Mouse (Mus musculus) MEL (cell line): ENCODE measurements at regions not wholly inside any gene's neighbourhood (a gene's known extent, or its start where the extent isn't known, plus 50 kb on each side); places are given as distances from the start of the nearest gene placed in this dataset.

Experiments used
- DNase-seq: peaks from one replicate; pipeline ENCODE4 v3.0.0; 2011; ENCODE audit warnings: low read depth, low spot score
- H3K27ac ChIP-seq: 2 replicates; pipeline ENCODE4 v1.5.1; 2012; ENCODE audit warnings: low read depth, mild to moderate bottlenecking, control low read depth, low read length, moderate library complexity; ENCODE audit not compliant: control insufficient read depth
- H3K27me3 ChIP-seq, 2 experiments: fragments of 150-350 bp in 1 of 2; sonication (generic) in 1 of 2; 2 replicates each; pipeline ENCODE4 v1.6.1; 2012; ENCODE audit warnings: low read length in 2 of 2, mild to moderate bottlenecking in 2 of 2, improper control_type of control experiment in 1 of 2, moderate library complexity in 1 of 2; ENCODE audit not compliant: insufficient read depth in 2 of 2, control insufficient read depth in 1 of 2
- H3K36me3 ChIP-seq, 2 experiments: 2 replicates each; pipeline ENCODE4 v1.6.1; 2012 to 2014; ENCODE audit warnings: low read length in 2 of 2, improper control_type of control experiment in 1 of 2, inconsistent platforms in 1 of 2, mild to moderate bottlenecking in 1 of 2; ENCODE audit not compliant: insufficient read depth in 2 of 2, control insufficient read depth in 1 of 2
- H3K4me1 ChIP-seq, 2 experiments: fragments of 150-350 bp in 1 of 2; sonication (generic) in 1 of 2; 2 replicates each; pipeline ENCODE4 v1.6.1; 2012; ENCODE audit warnings: low read length in 2 of 2, improper control_type of control experiment in 1 of 2, mild to moderate bottlenecking in 1 of 2; ENCODE audit not compliant: insufficient read depth in 2 of 2, control insufficient read depth in 1 of 2
- H3K4me3 ChIP-seq, 2 experiments: fragments of 150-350 bp in 1 of 2; sonication (generic) in 1 of 2; 2 replicates each; pipeline ENCODE4 v1.5.1; 2012; ENCODE audit warnings: low read depth in 2 of 2, low read length in 2 of 2, mild to moderate bottlenecking in 2 of 2, moderate library complexity in 2 of 2, control low read depth in 1 of 2, improper control_type of control experiment in 1 of 2; ENCODE audit not compliant: control insufficient read depth in 1 of 2, insufficient read depth in 1 of 2
- H3K79me2 ChIP-seq: 2 replicates; pipeline ENCODE4 v1.6.1; 2012; ENCODE audit warnings: mild to moderate bottlenecking, low read length, moderate library complexity; ENCODE audit not compliant: control insufficient read depth, poor library complexity, insufficient read depth
- H3K9ac ChIP-seq: 2 replicates; pipeline ENCODE4 v1.6.1; 2012; ENCODE audit warnings: low read depth, mild to moderate bottlenecking, control low read depth, low read length, moderate library complexity; ENCODE audit not compliant: control insufficient read depth, poor library complexity, severe bottlenecking
- H3K9me3 ChIP-seq: fragments of 150-350 bp; sonication (generic); replicated peaks from 2 replicates; pipeline ENCODE4 v1.6.1; 2012; ENCODE audit warnings: mild to moderate bottlenecking, low read length, improper control_type of control experiment, moderate library complexity; ENCODE audit not compliant: insufficient read depth
- BHLHE40 ChIP-seq: IDR thresholded peaks from 2 replicates; pipeline ENCODE4 v1.6.1; 2012; ENCODE audit warnings: low read depth, mild to moderate bottlenecking, inconsistent platforms, low read length, improper control_type of control experiment, borderline replicate concordance
- CHD1 ChIP-seq: IDR thresholded peaks from 2 replicates; pipeline ENCODE4 v1.6.1; 2012; ENCODE audit warnings: low read depth, mild to moderate bottlenecking, inconsistent platforms, low read length, improper control_type of control experiment
- CTCF ChIP-seq, 3 experiments: IDR thresholded peaks in 2 of 3; conservative IDR thresholded peaks in 1 of 3; 2 replicates each; pipeline ENCODE4 v1.5.1; 2011 to 2012; ENCODE audit warnings: low read length in 3 of 3, low read depth in 2 of 3, mild to moderate bottlenecking in 2 of 3, improper control_type of control experiment in 1 of 3, inconsistent platforms in 1 of 3, mixed read lengths in 1 of 3, moderate library complexity in 1 of 3; ENCODE audit not compliant: control insufficient read depth in 1 of 3, insufficient read depth in 1 of 3, poor library complexity in 1 of 3, severe bottlenecking in 1 of 3
- ELF1 ChIP-seq: IDR thresholded peaks from 2 replicates; pipeline ENCODE4 v1.6.1; 2014; ENCODE audit warnings: low read depth, mild to moderate bottlenecking, inconsistent platforms, low read length, improper control_type of control experiment, moderate library complexity
- GABPA ChIP-seq: IDR thresholded peaks from 2 replicates; pipeline ENCODE4 v1.6.1; 2012; ENCODE audit warnings: low read depth, mild to moderate bottlenecking, inconsistent platforms, low read length, improper control_type of control experiment, moderate library complexity
- HCFC1 ChIP-seq: IDR thresholded peaks from 2 replicates; pipeline ENCODE4 v1.6.1; 2012; ENCODE audit warnings: low read depth, mild to moderate bottlenecking, inconsistent platforms, low read length, improper control_type of control experiment, moderate library complexity
- MAX ChIP-seq: IDR thresholded peaks from 2 replicates; pipeline ENCODE4 v1.6.1; 2011; ENCODE audit warnings: low read length, improper control_type of control experiment
- MAZ ChIP-seq: IDR thresholded peaks from 2 replicates; pipeline ENCODE4 v1.6.1; 2012; ENCODE audit warnings: low read depth, mild to moderate bottlenecking, inconsistent platforms, low read length, improper control_type of control experiment
- MEF2A ChIP-seq: IDR thresholded peaks from 2 replicates; pipeline ENCODE4 v1.6.1; 2014; ENCODE audit warnings: low read depth, mild to moderate bottlenecking, inconsistent platforms, low read length, improper control_type of control experiment; ENCODE audit not compliant: poor library complexity, insufficient replicate concordance, severe bottlenecking; ENCODE audit errors: extremely low read depth
- MYB ChIP-seq: IDR thresholded peaks from 2 replicates; pipeline ENCODE4 v1.6.1; 2011; ENCODE audit warnings: mild to moderate bottlenecking, low read depth, low read length, improper control_type of control experiment
- NELFE ChIP-seq: IDR thresholded peaks from 2 replicates; pipeline ENCODE4 v1.6.1; 2011; ENCODE audit warnings: low read depth, low read length, improper control_type of control experiment
- NRF1 ChIP-seq: IDR thresholded peaks from 2 replicates; pipeline ENCODE4 v1.6.1; 2014; ENCODE audit warnings: low read depth, mild to moderate bottlenecking, inconsistent platforms, low read length, improper control_type of control experiment, moderate library complexity; ENCODE audit not compliant: poor library complexity, insufficient read depth, severe bottlenecking
- RAD21 ChIP-seq: IDR thresholded peaks from 2 replicates; pipeline ENCODE4 v1.6.1; 2011; ENCODE audit warnings: mild to moderate bottlenecking, low read depth, low read length, improper control_type of control experiment
- RCOR1 ChIP-seq: IDR thresholded peaks from 2 replicates; pipeline ENCODE4 v1.6.1; 2012; ENCODE audit warnings: low read depth, mild to moderate bottlenecking, inconsistent platforms, low read length, improper control_type of control experiment
- SIN3A ChIP-seq: IDR thresholded peaks from 2 replicates; pipeline ENCODE4 v1.6.1; 2012; ENCODE audit warnings: low read length, improper control_type of control experiment, inconsistent platforms
- TAL1 ChIP-seq: IDR thresholded peaks from 2 replicates; pipeline ENCODE4 v1.6.1; 2012; ENCODE audit warnings: mild to moderate bottlenecking, inconsistent platforms, low read length, moderate library complexity, mixed read lengths
- UBTF ChIP-seq: IDR thresholded peaks from 2 replicates; pipeline ENCODE4 v1.6.1; 2012; ENCODE audit warnings: low read depth, mild to moderate bottlenecking, inconsistent platforms, low read length, improper control_type of control experiment, moderate library complexity, borderline replicate concordance; ENCODE audit not compliant: insufficient read depth
- USF1 ChIP-seq: IDR thresholded peaks from 2 replicates; pipeline ENCODE4 v1.6.1; 2014; ENCODE audit warnings: low read depth, mild to moderate bottlenecking, inconsistent platforms, low read length, improper control_type of control experiment, moderate library complexity
- ZC3H11A ChIP-seq: IDR thresholded peaks from 2 replicates; pipeline ENCODE4 v1.6.1; 2012; ENCODE audit warnings: low read depth, mild to moderate bottlenecking, inconsistent platforms, low read length, improper control_type of control experiment
- ZMIZ1 ChIP-seq: IDR thresholded peaks from 2 replicates; pipeline ENCODE4 v1.6.1; 2012; ENCODE audit warnings: low read depth, mild to moderate bottlenecking, inconsistent platforms, low read length, improper control_type of control experiment, moderate library complexity

GRCm38 (mm10) chr8:107717856-107718255 is 129.6 kb upstream of the Psmd7 start:
- Histone ChIP-seq H3K4me3 (no peak overlapping the region), H3K9me3 (no peaks in the 10 kb centered on the region), H3K36me3 (no peaks in the 10 kb centered on the region), H3K27me3 (no peaks in the 10 kb centered on the region), H3K9ac (no peak overlapping the region), H3K4me1 (no peaks in the 10 kb centered on the region), H3K27ac (no peak overlapping the region), H3K79me2 (no peaks in the 10 kb centered on the region)
- TF ChIP-seq MAZ = no peak
- no peak for TF ChIP-seq CHD1
- TF ChIP-seq UBTF = no peak
- TF ChIP-seq TAL1 = no peak
- TF ChIP-seq ELF1 = no peak
- TF ChIP-seq ZC3H11A = no peak
- no peak for TF ChIP-seq RCOR1
- no peak for TF ChIP-seq HCFC1
- no peak for TF ChIP-seq NRF1
- no peak for TF ChIP-seq MAX
- TF ChIP-seq MYB = no peak
- no peak for TF ChIP-seq NELFE
- no peak for TF ChIP-seq ZMIZ1
- TF ChIP-seq BHLHE40 = no peak
- TF ChIP-seq USF1 = no peak
- DNase-seq = no peak

GRCm38 (mm10) chr8:107719656-107720055 is 131.4 kb upstream of the Psmd7 start:
- Histone ChIP-seq H3K27ac (no peak overlapping the region), H3K4me3 (no peak overlapping the region), H3K79me2 (no peaks in the 10 kb centered on the region), H3K9me3 (no peaks in the 10 kb centered on the region), H3K36me3 (no peaks in the 10 kb centered on the region), H3K9ac (no peak overlapping the region), H3K4me1 (no peaks in the 10 kb centered on the region), H3K27me3 (no peaks in the 10 kb centered on the region)
- peak; percentile 4; the same call in 1 of the 2 replicates for TF ChIP-seq RAD21
- TF ChIP-seq TAL1 = no peak
- no peak for TF ChIP-seq GABPA
- TF ChIP-seq CTCF (IDR thresholded peaks at IDR 0.05 in 2 of 3, conservative IDR thresholded peaks at IDR 0.05 in 1 of 3; ENCODE audit: control insufficient read depth in 1 of 3, insufficient read depth in 1 of 3, low read depth in 2 of 3, low read length in 3 of 3, poor library complexity in 1 of 3, severe bottlenecking in 1 of 3) = peak; percentile 7 to 30 (median 19); a peak in 3 of 6 replicates
- no peak for TF ChIP-seq MEF2A
- no peak for TF ChIP-seq SIN3A
- peak; percentile 5 for DNase-seq
